Mouse (Mus musculus): ENCODE results near the gene Tfap2a. TPM values are rescaled to one million over a fixed set of nuclear protein-coding genes. Genes with fewer than 3 reads are reported as not detected.

Gene Tfap2a
- polyA plus RNA-seq, 1 experiment from 2014 or later, result 0.32 TPM

GRCm38 (mm10) chr13:40741436-40741835 lies 3.3 kb upstream of the Tfap2a start:
- Histone ChIP-seq H3K4me3 (no peak overlapping the region), H3K27me3 (peaks cover 99% of the 10 kb centered on the region), H3K27ac (replicated peaks) (no peak overlapping the region), H3K9ac (replicated peaks) (no peak overlapping the region), H3K4me1 (peaks cover 11% of the 10 kb centered on the region), H3K9me3 (peaks cover 5% of the 10 kb centered on the region; the same call in 1 of the 2 replicates), H3K36me3 (no peaks in the 10 kb centered on the region), H3K4me2 (replicated peaks) (no peak overlapping the region)
- 3% methylated on average over 7 of the region's 7 CpGs for WGBS
- no peak for ATAC-seq (replicated peaks)

- H3K4me1 ChIP-seq, result peaks cover 11% of the 10 kb centered on the region
- no peak overlapping the region for H3K4me3 ChIP-seq
- H3K4me2 ChIP-seq (replicated peaks), result no peak overlapping the region
- no peak for ATAC-seq (replicated peaks)
- no peak overlapping the region for H3K27ac ChIP-seq (replicated peaks)
- peaks cover 99% of the 10 kb centered on the region for H3K27me3 ChIP-seq
- H3K36me3 ChIP-seq, result no peaks in the 10 kb centered on the region
- no peak overlapping the region for H3K9ac ChIP-seq (replicated peaks)
- WGBS, result under 1% methylated on average over 19 of the region's 19 CpGs
- H3K9me3 ChIP-seq, result peaks cover 3% of the 10 kb centered on the region; the same call in 1 of the 2 replicates
Measured at GRCm38 (mm10) chr13:40740727-40741360, 2.7 kb upstream of the Tfap2a start.

- Histone ChIP-seq H3K4me2 (replicated peaks) (no peak overlapping the region), H3K4me1 (peaks cover 10% of the 10 kb centered on the region), H3K27ac (replicated peaks) (no peak overlapping the region), H3K36me3 (no peaks in the 10 kb centered on the region), H3K27me3 (peaks cover 98% of the 10 kb centered on the region), H3K9me3 (no peaks in the 10 kb centered on the region), H3K9ac (replicated peaks) (no peak overlapping the region), H3K4me3 (no peak overlapping the region)
- WGBS, result 2% methylated on average over 10 of the region's 10 CpGs
- no peak for ATAC-seq (replicated peaks)
Measured at GRCm38 (mm10) chr13:40739901-40740300, 1.7 kb upstream of the Tfap2a start.

- ATAC-seq (replicated peaks), result no peak
- Histone ChIP-seq H3K9me3 (no peaks in the 10 kb centered on the region), H3K27me3 (peaks cover 98% of the 10 kb centered on the region), H3K4me2 (replicated peaks) (no peak overlapping the region), H3K4me3 (no peak overlapping the region), H3K36me3 (no peaks in the 10 kb centered on the region), H3K27ac (replicated peaks) (no peak overlapping the region), H3K9ac (replicated peaks) (no peak overlapping the region), H3K4me1 (peaks cover 10% of the 10 kb centered on the region)
- under 1% methylated on average over 17 of the region's 17 CpGs for WGBS
Measured at GRCm38 (mm10) chr13:40739121-40739650, 1.0 kb upstream of the Tfap2a start.

GRCm38 (mm10) chr13:40737761-40738160 lies 415 bp downstream of the Tfap2a start:
- Histone ChIP-seq H3K4me1 (peaks cover 24% of the 10 kb centered on the region), H3K4me2 (replicated peaks) (no peak overlapping the region), H3K4me3 (no peak overlapping the region), H3K36me3 (no peaks in the 10 kb centered on the region), H3K9me3 (no peaks in the 10 kb centered on the region), H3K27ac (replicated peaks) (no peak overlapping the region), H3K27me3 (peaks cover 98% of the 10 kb centered on the region), H3K9ac (replicated peaks) (no peak overlapping the region)
- ATAC-seq (replicated peaks), result peak; percentile 5; the same call in 1 of the 2 replicates
- 1% methylated on average over 22 of the region's 22 CpGs for WGBS

- Histone ChIP-seq H3K9me3 (no peaks in the 10 kb centered on the region), H3K4me1 (peaks cover 27% of the 10 kb centered on the region), H3K9ac (replicated peaks) (no peak overlapping the region), H3K27me3 (peaks cover 98% of the 10 kb centered on the region), H3K4me3 (no peak overlapping the region), H3K27ac (replicated peaks) (no peak overlapping the region), H3K4me2 (replicated peaks) (no peak overlapping the region), H3K36me3 (no peaks in the 10 kb centered on the region)
- WGBS, result 6% methylated on average over 15 of the region's 15 CpGs
- ATAC-seq (replicated peaks), result no peak
Measured at GRCm38 (mm10) chr13:40737099-40737498, 1.1 kb downstream of the Tfap2a start.

GRCm38 (mm10) chr13:40736107-40736780 lies 1.9 kb downstream of the Tfap2a start:
- H3K4me2 ChIP-seq (replicated peaks), result no peak overlapping the region
- 8% methylated on average over 19 of the region's 19 CpGs for whole genome bisulfite sequencing

GRCm38 (mm10) chr13:40735416-40736106 lies 2.6 kb downstream of the Tfap2a start:
- ATAC-seq (replicated peaks), result no peak
- Histone ChIP-seq H3K4me2 (replicated peaks) (no peak overlapping the region), H3K27ac (replicated peaks) (no peak overlapping the region), H3K36me3 (no peaks in the 10 kb centered on the region), H3K4me1 (peaks cover 38% of the 10 kb centered on the region), H3K27me3 (peaks cover 93% of the 10 kb centered on the region), H3K4me3 (no peak overlapping the region), H3K9ac (replicated peaks) (no peak overlapping the region), H3K9me3 (no peaks in the 10 kb centered on the region)
- WGBS, result 6% methylated on average over 17 of the region's 17 CpGs

More at GRCm38 (mm10) chr13:40736107-40736780, 1.9 kb downstream of the Tfap2a start:
- H3K36me3 ChIP-seq, result no peaks in the 10 kb centered on the region
- no peak overlapping the region for H3K9ac ChIP-seq (replicated peaks)
- H3K27ac ChIP-seq (replicated peaks), result no peak overlapping the region
- no peak overlapping the region for H3K4me3 ChIP-seq
- H3K4me1 ChIP-seq, result peaks cover 31% of the 10 kb centered on the region
- H3K9me3 ChIP-seq, result no peaks in the 10 kb centered on the region
- no peak for ATAC-seq (replicated peaks)
- H3K27me3 ChIP-seq, result peaks cover 97% of the 10 kb centered on the region

- WGBS, result under 1% methylated on average over 33 of the region's 33 CpGs
- Histone ChIP-seq H3K27ac (replicated peaks) (no peak overlapping the region), H3K4me2 (replicated peaks) (peak overlapping the region; percentile 25), H3K9ac (replicated peaks) (no peak overlapping the region), H3K4me3 (peak overlapping the region; percentile 24; the same call in 1 of the 2 replicates), H3K9me3 (no peaks in the 10 kb centered on the region), H3K4me1 (peaks cover 46% of the 10 kb centered on the region), H3K27me3 (peaks cover 83% of the 10 kb centered on the region), H3K36me3 (no peaks in the 10 kb centered on the region)
- ATAC-seq (replicated peaks), result no peak
Measured at GRCm38 (mm10) chr13:40734316-40734965, 3.7 kb downstream of the Tfap2a start.

- H3K4me3 ChIP-seq, result peak overlapping the region; percentile 24
- peak; percentile 31; the same call in 1 of the 2 replicates for ATAC-seq (replicated peaks)
- H3K4me2 ChIP-seq (replicated peaks), result peak overlapping the region; percentile 25
- H3K27ac ChIP-seq (replicated peaks), result no peak overlapping the region
- H3K36me3 ChIP-seq, result no peaks in the 10 kb centered on the region
- under 1% methylated on average over 37 of the region's 38 CpGs for whole genome bisulfite sequencing
- H3K9ac ChIP-seq (replicated peaks), result no peak overlapping the region
- H3K4me1 ChIP-seq, result peaks cover 47% of the 10 kb centered on the region
- peaks cover 78% of the 10 kb centered on the region for H3K27me3 ChIP-seq
- no peaks in the 10 kb centered on the region for H3K9me3 ChIP-seq
Measured at GRCm38 (mm10) chr13:40733542-40734151, 4.5 kb downstream of the Tfap2a start.

GRCm38 (mm10) chr13:40732816-40733541 lies 5.2 kb downstream of the Tfap2a start:
- Histone ChIP-seq H3K4me2 (replicated peaks) (peak overlapping the region; percentile 25), H3K4me3 (peak overlapping the region; percentile 24), H3K9ac (replicated peaks) (no peak overlapping the region), H3K9me3 (no peaks in the 10 kb centered on the region), H3K27me3 (peaks cover 78% of the 10 kb centered on the region), H3K36me3 (no peaks in the 10 kb centered on the region), H3K4me1 (peaks cover 47% of the 10 kb centered on the region), H3K27ac (replicated peaks) (no peak overlapping the region)
- WGBS, result under 1% methylated on average over 30 of the region's 30 CpGs
- ATAC-seq (replicated peaks), result no peak
